Mouse (Mus musculus) bone marrow, adult 2 months (tissue): ENCODE data around the gene Evc. TPM values are rescaled to one million over a fixed set of nuclear protein-coding genes. Genes with fewer than 3 reads are reported as not detected.

Experiments
- H3K27ac ChIP-seq: fragments of 200-500 bp; 2 replicates; pipeline ENCODE4 v1.5.1; 2012; ENCODE audit warnings: low read depth, mild to moderate bottlenecking, control low read depth, inconsistent platforms, low read length; ENCODE audit not compliant: control insufficient read depth, poor library complexity, insufficient read depth
- H3K4me1 ChIP-seq: fragments of 200-500 bp; 2 replicates; pipeline ENCODE4 v1.6.1; 2011; ENCODE audit warnings: low read length; ENCODE audit not compliant: control insufficient read depth, insufficient read depth
- H3K4me3 ChIP-seq: fragments of 200-500 bp; replicated peaks from 2 replicates; pipeline ENCODE3; 2011; ENCODE audit warnings: mild to moderate bottlenecking, low read depth, low read length, control low read depth; ENCODE audit not compliant: control insufficient read depth
- CTCF ChIP-seq: fragments of 200-500 bp; IDR thresholded peaks from 2 replicates; pipeline ENCODE4 v1.5.1; 2011; ENCODE audit warnings: low read length, control low read depth; ENCODE audit not compliant: control insufficient read depth, insufficient read depth
- POLR2A ChIP-seq: fragments of 200-500 bp; IDR thresholded peaks from 2 replicates; pipeline ENCODE4 v1.6.1; 2011; ENCODE audit warnings: low read depth, mild to moderate bottlenecking, control low read depth, low read length, borderline replicate concordance; ENCODE audit not compliant: control insufficient read depth
- WGBS: fragments of 180-500 bp; shearing (Covaris S2); methylation state at CpG from one replicate; pipeline ENCODE4 v1.1.7; 2018; 5-methylcytosine and 5-hydroxymethylcytosine counted together
- polyA plus RNA-seq: library from polyadenylated mRNA; stranded (reverse); fragments of >200 nt; gene quantifications from 2 replicates; pipeline ENCODE4 v1.2.4, GENCODE M21; 2011; ENCODE audit warnings: low replicate concordance; ENCODE audit not compliant: missing spikeins, insufficient read depth, insufficient read length

Gene Evc
- polyA plus RNA-seq, 1 experiment = 2.8 TPM

DNA sequence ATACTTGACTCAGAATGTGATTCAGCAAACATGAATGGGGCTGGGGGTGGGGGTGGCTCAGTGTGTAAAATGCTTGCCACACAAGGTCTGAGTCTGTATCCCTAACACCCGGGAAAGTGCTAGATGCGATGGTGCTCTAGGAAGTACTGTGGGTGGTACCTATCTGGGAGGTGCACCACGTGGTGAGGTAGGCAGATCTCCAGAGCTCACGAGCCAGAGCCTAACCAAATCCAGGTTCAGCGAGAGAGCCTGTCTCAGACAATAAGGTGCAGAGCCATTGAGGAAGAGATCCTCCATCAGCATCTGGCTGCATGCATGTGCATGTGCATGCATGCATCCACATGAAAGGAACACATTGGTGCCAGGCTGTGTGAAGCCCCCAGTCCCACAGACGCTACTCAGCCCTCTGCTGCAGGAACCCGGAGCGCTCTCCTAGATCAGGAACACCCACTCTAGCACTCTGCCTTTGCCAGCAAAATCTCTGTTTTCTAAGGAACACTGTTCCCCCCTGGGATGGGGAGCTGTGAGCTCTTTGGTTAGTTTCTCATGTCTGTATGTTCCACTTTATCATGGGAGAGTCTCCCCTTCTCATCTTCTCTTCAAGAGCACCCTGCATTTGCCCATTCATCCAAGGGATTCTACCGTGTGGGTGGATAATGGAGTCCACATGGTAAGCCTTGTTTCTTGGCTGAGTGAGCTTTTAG lies 84.4 kb downstream of the Evc start:
- Histone ChIP-seq H3K4me1 (no peaks in the 10 kb centered on the region; the same call in 1 of the 2 replicates), H3K27ac (no peak overlapping the region; the same call in 1 of the 2 replicates), H3K4me3 (no peak overlapping the region)
- 69% methylated on average over 9 of the region's 9 CpGs for WGBS
- no peak for TF ChIP-seq POLR2A
- no peak for TF ChIP-seq CTCF

DNA sequence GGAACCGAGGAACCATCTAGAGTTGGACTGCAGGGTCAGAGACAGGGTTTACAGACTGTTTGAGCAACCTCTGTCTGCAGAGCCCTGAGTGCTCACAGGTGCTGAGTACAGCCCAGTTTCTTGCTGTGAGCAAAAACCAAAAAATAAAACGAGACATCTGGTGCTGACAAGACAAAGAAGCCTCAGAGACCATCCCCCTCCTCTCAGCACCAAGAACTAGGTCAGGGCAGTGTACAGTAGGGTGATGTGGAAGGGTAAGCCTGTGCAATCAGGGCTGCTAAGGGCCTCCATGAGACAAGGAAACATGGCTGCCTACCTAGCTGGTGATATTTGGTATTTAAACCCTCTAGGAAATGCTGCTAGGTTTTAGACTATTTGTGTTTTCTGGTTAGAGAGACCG lies 85.1 kb downstream of the Evc start:
- H3K4me1 ChIP-seq = no peaks in the 10 kb centered on the region; the same call in 1 of the 2 replicates
- 60% methylated on average over 3 of the region's 3 CpGs for WGBS
- no peak overlapping the region for H3K4me3 ChIP-seq
- no peak for TF ChIP-seq CTCF
- TF ChIP-seq POLR2A = no peak
- H3K27ac ChIP-seq = no peak overlapping the region

DNA sequence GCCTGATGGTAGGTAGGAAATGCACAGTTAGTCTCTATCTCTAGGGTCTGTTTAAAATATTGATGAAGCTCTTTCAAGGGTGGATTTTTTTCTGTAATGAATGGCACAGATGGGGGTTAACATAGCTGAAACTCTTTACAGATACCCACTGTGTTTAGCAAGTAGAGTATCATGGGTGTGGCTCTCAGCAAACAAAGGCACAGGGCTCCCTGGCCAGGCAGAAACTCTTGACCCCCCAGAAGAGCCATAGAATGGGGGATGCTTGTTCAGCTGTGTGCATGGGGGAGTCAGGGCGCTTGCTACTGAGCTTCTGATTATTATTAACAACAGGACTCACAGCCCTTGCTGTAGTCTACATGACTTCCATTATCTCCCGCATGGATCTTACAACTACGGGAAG lies 87.8 kb downstream of the Evc start:
- H3K4me1 ChIP-seq = no peaks in the 10 kb centered on the region; the same call in 1 of the 2 replicates

DNA sequence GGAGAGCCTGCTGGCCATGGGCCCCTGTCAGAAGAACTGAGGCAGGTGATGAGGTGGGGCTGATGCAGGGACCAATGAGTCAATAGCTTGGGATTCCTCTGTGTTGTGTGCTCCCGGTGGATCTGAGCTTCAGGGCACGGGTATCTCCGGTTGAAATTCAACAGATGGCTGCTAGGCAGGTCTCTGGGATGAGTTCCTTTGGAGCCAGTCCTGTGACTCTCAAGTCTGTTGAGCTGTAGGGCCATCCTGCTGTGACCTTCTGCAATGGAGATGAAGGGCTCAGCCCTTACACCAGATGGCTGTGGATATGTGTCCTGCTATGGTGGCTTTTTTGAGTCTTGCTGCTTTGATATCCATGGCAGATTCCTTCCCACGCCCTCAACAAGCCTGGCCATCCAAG lies 89.2 kb downstream of the Evc start:
- no peak overlapping the region for H3K27ac ChIP-seq
- H3K4me1 ChIP-seq = no peaks in the 10 kb centered on the region; the same call in 1 of the 2 replicates
- WGBS = 50% methylated on average over 4 of the region's 4 CpGs
- TF ChIP-seq CTCF (no peak), POLR2A (no peak)
- H3K4me3 ChIP-seq = no peak overlapping the region

More for the DNA sequence above, 87.8 kb downstream of the Evc start:
- WGBS = 86% methylated on average over 3 of the region's 3 CpGs
- H3K4me3 ChIP-seq = no peak overlapping the region
- TF ChIP-seq CTCF (no peak), POLR2A (no peak)
- H3K27ac ChIP-seq = no peak overlapping the region

DNA sequence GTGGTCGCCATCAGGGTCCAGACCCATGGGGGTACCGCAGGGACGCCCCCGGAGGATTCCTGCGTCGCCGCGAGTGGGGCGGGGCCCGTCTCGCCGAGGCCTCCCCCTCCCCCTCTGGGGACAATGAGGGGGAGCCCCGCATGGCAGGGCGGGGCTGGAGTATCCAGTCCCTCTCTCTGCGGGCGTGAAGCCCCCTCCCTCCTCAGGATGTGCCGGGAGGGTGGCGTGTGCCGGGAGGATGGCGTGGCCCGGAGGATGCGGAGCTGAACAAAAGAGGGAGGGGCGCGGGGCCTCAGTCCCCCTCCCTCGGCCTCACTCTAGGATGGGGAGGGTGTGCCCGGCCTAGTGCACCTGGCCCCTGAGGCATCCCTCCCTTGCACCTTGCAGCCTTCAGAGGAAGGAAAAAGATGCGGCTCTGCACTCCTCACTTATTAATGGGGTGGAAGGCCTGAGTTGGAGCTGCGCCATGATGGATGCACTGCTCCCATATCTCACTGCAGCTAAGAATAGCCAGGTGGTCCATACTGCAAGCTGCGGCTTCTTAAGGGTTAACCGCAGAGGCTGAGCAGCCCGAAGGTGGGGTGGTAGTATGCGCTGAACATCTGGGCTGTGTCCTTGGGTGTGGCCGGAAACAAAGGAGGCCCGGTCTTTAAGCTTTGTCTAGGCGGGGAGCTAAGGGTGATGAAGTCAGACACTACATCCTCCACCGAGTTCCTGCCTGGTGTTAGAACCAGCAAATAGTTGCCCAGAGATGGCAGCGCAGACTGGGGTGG lies 90.4 kb downstream of the Evc start:
- WGBS = 4% methylated on average over 37 of the region's 37 CpGs
- H3K27ac ChIP-seq = no peak overlapping the region; the same call in 1 of the 2 replicates
- no peak overlapping the region for H3K4me3 ChIP-seq
- TF ChIP-seq CTCF (no peak), POLR2A (no peak)
- H3K4me1 ChIP-seq = no peaks in the 10 kb centered on the region; the same call in 1 of the 2 replicates

DNA sequence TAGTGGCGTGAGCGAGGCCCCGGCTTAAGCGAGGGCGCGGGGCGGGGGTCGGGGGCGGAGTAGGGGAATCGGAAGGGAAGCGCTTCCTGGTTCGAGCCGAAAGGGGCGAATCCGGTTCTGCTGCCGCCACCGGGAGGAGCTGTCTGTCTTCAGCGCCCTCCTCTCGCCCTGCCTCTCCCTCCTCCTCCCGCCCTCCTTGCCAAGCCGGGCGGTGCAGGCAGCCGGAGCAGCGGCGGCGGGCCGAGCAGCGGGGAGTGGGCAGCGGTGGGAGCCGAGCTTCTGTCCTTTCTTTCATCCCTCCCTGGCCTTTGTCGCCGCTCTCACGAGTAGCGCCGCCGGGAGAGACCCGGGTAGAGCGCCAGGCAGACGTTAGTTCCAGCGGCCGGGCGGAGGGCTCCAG lies 91.0 kb downstream of the Evc start:
- H3K4me3 ChIP-seq = no peak overlapping the region
- no peaks in the 10 kb centered on the region; the same call in 1 of the 2 replicates for H3K4me1 ChIP-seq
- 3% methylated on average over 42 of the region's 42 CpGs for WGBS
- no peak overlapping the region for H3K27ac ChIP-seq
- no peak for TF ChIP-seq CTCF
- TF ChIP-seq POLR2A = no peak

DNA sequence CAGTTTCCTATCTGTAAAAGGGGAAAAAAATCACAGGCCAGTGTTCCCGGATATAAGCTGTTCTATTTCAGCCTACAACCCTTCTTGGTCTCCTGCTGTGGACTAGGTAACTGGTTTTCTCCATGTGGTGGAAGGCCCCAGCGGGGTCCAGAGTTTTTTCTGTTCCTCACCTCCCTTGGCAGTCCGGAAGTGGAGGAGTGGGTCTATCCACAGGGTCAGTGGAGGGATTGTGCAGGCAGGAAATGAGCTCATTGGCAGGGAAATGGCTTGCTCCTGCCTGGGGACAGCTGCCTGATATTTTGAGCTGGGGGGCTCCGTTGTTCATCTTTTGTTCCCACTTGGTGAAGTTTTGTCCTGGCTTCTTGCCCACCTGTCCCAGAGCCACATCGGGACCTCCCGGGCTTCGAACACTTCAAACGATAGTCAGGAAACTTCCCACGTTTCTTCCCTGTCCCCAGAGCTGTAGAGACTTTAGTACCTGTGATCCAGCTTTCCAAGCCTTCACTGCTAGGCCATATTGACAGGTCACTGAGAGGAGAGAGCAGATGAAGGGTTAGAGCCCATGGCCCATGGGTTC lies 91.9 kb downstream of the Evc start:
- no peak for TF ChIP-seq CTCF
- TF ChIP-seq POLR2A = no peak
- Histone ChIP-seq H3K27ac (no peak overlapping the region), H3K4me1 (no peaks in the 10 kb centered on the region; the same call in 1 of the 2 replicates), H3K4me3 (no peak overlapping the region)
- 12% methylated on average over 9 of the region's 9 CpGs for WGBS

DNA sequence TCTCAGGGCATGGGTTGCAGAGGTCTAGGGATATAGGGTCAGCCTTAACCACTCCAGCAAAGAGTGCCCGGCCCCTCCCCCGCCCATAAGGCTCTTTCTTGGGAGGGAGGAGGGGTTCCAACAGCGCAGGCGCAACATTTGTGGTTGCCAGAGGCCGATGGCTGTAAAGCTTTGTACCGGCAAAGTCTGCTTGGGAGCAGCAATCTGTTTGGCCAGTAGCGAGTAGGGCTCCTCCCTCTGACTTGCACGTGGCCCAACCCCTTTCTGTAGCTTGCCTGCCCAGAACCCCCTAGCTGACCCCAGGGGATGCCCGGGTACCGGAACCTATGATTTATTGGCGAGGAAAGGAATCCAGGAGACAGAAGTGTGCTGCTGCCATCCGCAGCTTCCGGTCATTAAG lies 92.5 kb downstream of the Evc start:
- Histone ChIP-seq H3K27ac (no peak overlapping the region), H3K4me1 (no peaks in the 10 kb centered on the region; the same call in 1 of the 2 replicates), H3K4me3 (no peak overlapping the region)
- 5% methylated on average over 13 of the region's 13 CpGs for WGBS
- TF ChIP-seq CTCF (no peak), POLR2A (no peak)
